Mouse (Mus musculus): ENCODE measurements around the gene Pnn. TPM values are rescaled to one million over a fixed set of nuclear protein-coding genes. Genes with fewer than 3 reads are reported as not detected.

Pnn gene
- total RNA-seq, 2 experiments from 2014 or later = 25.9 to 26.5 TPM

- DNase-seq = no peak
- intact Hi-C loops (cut with DNase I) = loop anchor here (5.0 kb wide), 1 partner anchor 149 kb away; the partner anchor contains the start of gene Fbxo33
Measured at GRCm38 (mm10) chr12:59068791-59069190, 2.1 kb downstream of the Pnn start.

GRCm38 (mm10) chr12:59072286-59072685, 5.6 kb downstream of the Pnn start:
- no peak for DNase-seq
- intact Hi-C loops (cut with DNase I) = no loop called here

GRCm38 (mm10) chr12:59074052-59074451, 7.4 kb downstream of the Pnn start:
- intact Hi-C loops (cut with DNase I) = no loop called here
- DNase-seq = no peak

- no peak for DNase-seq
- intact Hi-C loops (cut with DNase I) = no loop called here
Measured at GRCm38 (mm10) chr12:59076996-59077395, 10.3 kb downstream of the Pnn start.

- intact Hi-C loops (cut with DNase I) = no loop called here
- DNase-seq = no peak
Measured at GRCm38 (mm10) chr12:59077883-59078282, 11.2 kb downstream of the Pnn start.

- intact Hi-C loops (cut with DNase I) = no loop called here
- DNase-seq = no peak
Measured at GRCm38 (mm10) chr12:59080461-59080860, 13.8 kb downstream of the Pnn start.

- intact Hi-C loops (cut with DNase I) = no loop called here
- DNase-seq = no peak
Measured at GRCm38 (mm10) chr12:59084446-59084845, 17.8 kb downstream of the Pnn start.

GRCm38 (mm10) chr12:59086171-59086570, 19.5 kb downstream of the Pnn start:
- intact Hi-C loops (cut with DNase I) = no loop called here
- no peak for DNase-seq

GRCm38 (mm10) chr12:59093543-59093942, 26.9 kb downstream of the Pnn start:
- no peak for DNase-seq
- intact Hi-C loops (cut with DNase I) = no loop called here

GRCm38 (mm10) chr12:59095104-59096025, 28.7 kb downstream of the Pnn start, which contains the start of gene Mia2:
Mia2 (plus strand) TSS chr12:59095799.
- intact Hi-C loops (cut with DNase I) = no loop called here
- no peak for DNase-seq

GRCm38 (mm10) chr12:59104771-59105170, 38.1 kb downstream of the Pnn start:
- intact Hi-C loops (cut with DNase I) = no loop called here
- no peak for DNase-seq

GRCm38 (mm10) chr12:59105914-59106313, 39.2 kb downstream of the Pnn start:
- intact Hi-C loops (cut with DNase I) = no loop called here

GRCm38 (mm10) chr12:59106491-59106890, 39.8 kb downstream of the Pnn start:
- DNase-seq = no peak

More at GRCm38 (mm10) chr12:59105914-59106313, 39.2 kb downstream of the Pnn start:
- DNase-seq = no peak

GRCm38 (mm10) chr12:59107926-59108325, 41.2 kb downstream of the Pnn start:
- DNase-seq = no peak
- intact Hi-C loops (cut with DNase I) = no loop called here

More at GRCm38 (mm10) chr12:59106491-59106890, 39.8 kb downstream of the Pnn start:
- intact Hi-C loops (cut with DNase I) = no loop called here

GRCm38 (mm10) chr12:59117184-59117583, 50.5 kb downstream of the Pnn start:
- DNase-seq = no peak
- intact Hi-C loops (cut with DNase I) = no loop called here

Other genes with a start within 250 kb of the Pnn start
- 10 to 100 TPM; 38.3 to 40.9 TPM for gene Sec23a, start 54.9 kb upstream of the Pnn start, total RNA-seq (2021)
- 1 to 10 TPM; 5.5 to 5.9 TPM for gene Gemin2, start 53.5 kb upstream of the Pnn start, total RNA-seq (2021)
- 10 to 100 TPM; 46.7 to 50.0 TPM for gene Trappc6b, start 5.4 kb upstream of the Pnn start, total RNA-seq (2021)
- 10 to 100 TPM; 79.4 to 90.4 TPM for gene Mia2, start 28.9 kb downstream of the Pnn start, total RNA-seq (2021)
- 1 to 10 TPM; 8.1 to 9.2 TPM for gene Fbxo33, start 152.8 kb downstream of the Pnn start, total RNA-seq (2021)